Mouse (Mus musculus) left cerebral cortex, postnatal 4 days (tissue): ENCODE measurements at regions not wholly inside any gene's neighbourhood (a gene's known extent, or its start where the extent isn't known, plus 50 kb on each side); places are given as distances from the start of the nearest gene placed in this dataset.

Source experiments
- DNase-seq: peaks from one replicate; pipeline ENCODE4 v3.0.0-alpha.2; 2022
- intact Hi-C: fragments of 180-260 bp; cut with DNase I; formaldehyde crosslinking; loops from one replicate; pipeline ENCODE4 v1.15.1; 2025

DNA sequence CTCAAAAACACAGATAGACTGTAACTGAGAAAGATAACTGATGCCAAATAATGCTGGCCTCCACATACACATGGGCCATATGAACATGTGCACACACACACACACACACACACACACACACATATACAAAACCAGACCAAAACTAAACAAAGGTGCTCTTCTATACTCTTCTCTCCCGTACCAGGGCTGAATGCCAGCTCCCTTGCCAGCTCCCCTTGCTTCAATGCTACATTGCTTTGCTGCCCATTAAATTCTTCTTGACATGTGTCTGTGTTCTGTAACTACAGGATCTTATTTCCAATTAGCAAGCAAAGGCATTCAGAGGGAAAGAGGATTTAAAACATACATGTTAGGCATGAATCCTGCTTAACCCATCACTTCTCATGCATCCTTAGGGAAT is 74.3 kb upstream of the Chrm2 start:
- peak; percentile 56 for DNase-seq
- intact Hi-C loops = no loop called here
